Mouse (Mus musculus) liver, embryonic 14.5 days (tissue): ENCODE measurements at regions not wholly inside any gene's neighbourhood (a gene's known extent, or its start where the extent isn't known, plus 50 kb on each side); places are given as distances from the start of the nearest gene placed in this dataset.

ENCODE experiments used
- CTCF ChIP-seq: IDR thresholded peaks from 2 replicates; pipeline ENCODE4 v1.5.1; 2016; ENCODE audit warnings: antibody characterized with exemption, low read depth, control low read depth
- EP300 ChIP-seq: IDR thresholded peaks from 2 replicates; pipeline ENCODE4 v1.6.1; 2016; ENCODE audit warnings: antibody characterized with exemption, low read depth

GRCm38 (mm10) chr10:70364218-70364975 is 75.9 kb upstream of the Fam13c start:
- no peak for TF ChIP-seq EP300
- TF ChIP-seq CTCF: no peak
